Mouse (Mus musculus) MEL (cell line): ENCODE results near the gene Kank1. TPM values are rescaled to one million over a fixed set of nuclear protein-coding genes. Genes with fewer than 3 reads are reported as not detected.

ENCODE experiments used
- DNase-seq: peaks from one replicate; pipeline ENCODE4 v3.0.0; 2011; ENCODE audit warnings: low read depth, low spot score
- H3K27ac ChIP-seq: 2 replicates; pipeline ENCODE4 v1.5.1; 2012; ENCODE audit warnings: low read depth, mild to moderate bottlenecking, control low read depth, low read length, moderate library complexity; ENCODE audit not compliant: control insufficient read depth
- H3K27me3 ChIP-seq, 2 experiments: fragments of 150-350 bp in 1 of 2; sonication (generic) in 1 of 2; 2 replicates each; pipeline ENCODE4 v1.6.1; 2012; ENCODE audit warnings: low read length in 2 of 2, mild to moderate bottlenecking in 2 of 2, improper control_type of control experiment in 1 of 2, moderate library complexity in 1 of 2; ENCODE audit not compliant: insufficient read depth in 2 of 2, control insufficient read depth in 1 of 2
- H3K36me3 ChIP-seq, 2 experiments: 2 replicates each; pipeline ENCODE4 v1.6.1; 2012 to 2014; ENCODE audit warnings: low read length in 2 of 2, improper control_type of control experiment in 1 of 2, inconsistent platforms in 1 of 2, mild to moderate bottlenecking in 1 of 2; ENCODE audit not compliant: insufficient read depth in 2 of 2, control insufficient read depth in 1 of 2
- H3K4me1 ChIP-seq, 2 experiments: fragments of 150-350 bp in 1 of 2; sonication (generic) in 1 of 2; 2 replicates each; pipeline ENCODE4 v1.6.1; 2012; ENCODE audit warnings: low read length in 2 of 2, improper control_type of control experiment in 1 of 2, mild to moderate bottlenecking in 1 of 2; ENCODE audit not compliant: insufficient read depth in 2 of 2, control insufficient read depth in 1 of 2
- H3K4me3 ChIP-seq, 2 experiments: fragments of 150-350 bp in 1 of 2; sonication (generic) in 1 of 2; 2 replicates each; pipeline ENCODE4 v1.5.1; 2012; ENCODE audit warnings: low read depth in 2 of 2, low read length in 2 of 2, mild to moderate bottlenecking in 2 of 2, moderate library complexity in 2 of 2, control low read depth in 1 of 2, improper control_type of control experiment in 1 of 2; ENCODE audit not compliant: control insufficient read depth in 1 of 2, insufficient read depth in 1 of 2
- H3K79me2 ChIP-seq: 2 replicates; pipeline ENCODE4 v1.6.1; 2012; ENCODE audit warnings: mild to moderate bottlenecking, low read length, moderate library complexity; ENCODE audit not compliant: control insufficient read depth, poor library complexity, insufficient read depth
- H3K9ac ChIP-seq: 2 replicates; pipeline ENCODE4 v1.6.1; 2012; ENCODE audit warnings: low read depth, mild to moderate bottlenecking, control low read depth, low read length, moderate library complexity; ENCODE audit not compliant: control insufficient read depth, poor library complexity, severe bottlenecking
- H3K9me3 ChIP-seq: fragments of 150-350 bp; sonication (generic); replicated peaks from 2 replicates; pipeline ENCODE4 v1.6.1; 2012; ENCODE audit warnings: mild to moderate bottlenecking, low read length, improper control_type of control experiment, moderate library complexity; ENCODE audit not compliant: insufficient read depth
- CHD1 ChIP-seq: IDR thresholded peaks from 2 replicates; pipeline ENCODE4 v1.6.1; 2012; ENCODE audit warnings: low read depth, mild to moderate bottlenecking, inconsistent platforms, low read length, improper control_type of control experiment
- CTCF ChIP-seq, 3 experiments: IDR thresholded peaks in 2 of 3; conservative IDR thresholded peaks in 1 of 3; 2 replicates each; pipeline ENCODE4 v1.5.1; 2011 to 2012; ENCODE audit warnings: low read length in 3 of 3, low read depth in 2 of 3, mild to moderate bottlenecking in 2 of 3, improper control_type of control experiment in 1 of 3, inconsistent platforms in 1 of 3, mixed read lengths in 1 of 3, moderate library complexity in 1 of 3; ENCODE audit not compliant: control insufficient read depth in 1 of 3, insufficient read depth in 1 of 3, poor library complexity in 1 of 3, severe bottlenecking in 1 of 3
- ELF1 ChIP-seq: IDR thresholded peaks from 2 replicates; pipeline ENCODE4 v1.6.1; 2014; ENCODE audit warnings: low read depth, mild to moderate bottlenecking, inconsistent platforms, low read length, improper control_type of control experiment, moderate library complexity
- GATA1 ChIP-seq: IDR thresholded peaks from 2 replicates; pipeline ENCODE4 v1.6.1; 2011; ENCODE audit warnings: low read depth, low read length, improper control_type of control experiment
- JUND ChIP-seq: IDR thresholded peaks from 2 replicates; pipeline ENCODE4 v1.6.1; 2011; ENCODE audit warnings: low read depth, mild to moderate bottlenecking, improper control_type of control experiment, low read length
- KAT2A ChIP-seq: conservative IDR thresholded peaks from 2 replicates; pipeline ENCODE4 v1.6.1; 2012; ENCODE audit warnings: low read depth, low read length, improper control_type of control experiment, inconsistent platforms
- MAFK ChIP-seq: IDR thresholded peaks from 2 replicates; pipeline ENCODE4 v1.6.1; 2011; ENCODE audit warnings: low read depth, mild to moderate bottlenecking, low read length, improper control_type of control experiment, borderline replicate concordance
- NELFE ChIP-seq: IDR thresholded peaks from 2 replicates; pipeline ENCODE4 v1.6.1; 2011; ENCODE audit warnings: low read depth, low read length, improper control_type of control experiment
- POLR2AphosphoS2 ChIP-seq: IDR thresholded peaks from 2 replicates; pipeline ENCODE4 v1.6.1; 2011; ENCODE audit warnings: low read length, improper control_type of control experiment
- SIN3A ChIP-seq: IDR thresholded peaks from 2 replicates; pipeline ENCODE4 v1.6.1; 2012; ENCODE audit warnings: low read length, improper control_type of control experiment, inconsistent platforms
- TBP ChIP-seq: IDR thresholded peaks from 2 replicates; pipeline ENCODE4 v1.8.0; 2011; ENCODE audit warnings: low read depth, low read length, improper control_type of control experiment
- TCF12 ChIP-seq: IDR thresholded peaks from 2 replicates; pipeline ENCODE4 v1.6.1; 2014; ENCODE audit warnings: low read depth, mild to moderate bottlenecking, inconsistent platforms, low read length, improper control_type of control experiment, moderate library complexity
- UBTF ChIP-seq: IDR thresholded peaks from 2 replicates; pipeline ENCODE4 v1.6.1; 2012; ENCODE audit warnings: low read depth, mild to moderate bottlenecking, inconsistent platforms, low read length, improper control_type of control experiment, moderate library complexity, borderline replicate concordance; ENCODE audit not compliant: insufficient read depth
- USF1 ChIP-seq: IDR thresholded peaks from 2 replicates; pipeline ENCODE4 v1.6.1; 2014; ENCODE audit warnings: low read depth, mild to moderate bottlenecking, inconsistent platforms, low read length, improper control_type of control experiment, moderate library complexity
- ZC3H11A ChIP-seq: IDR thresholded peaks from 2 replicates; pipeline ENCODE4 v1.6.1; 2012; ENCODE audit warnings: low read depth, mild to moderate bottlenecking, inconsistent platforms, low read length, improper control_type of control experiment
- ZKSCAN1 ChIP-seq: IDR thresholded peaks from 2 replicates; pipeline ENCODE4 v1.6.1; 2012; ENCODE audit warnings: low read depth, mild to moderate bottlenecking, inconsistent platforms, low read length, improper control_type of control experiment, moderate library complexity
- ZNF384 ChIP-seq: IDR thresholded peaks from 2 replicates; pipeline ENCODE4 v1.6.1; 2012; ENCODE audit warnings: low read depth, mild to moderate bottlenecking, inconsistent platforms, low read length, improper control_type of control experiment
- polyA plus RNA-seq, 2 experiments: library from polyadenylated mRNA; stranded (reverse) in 1 of 2; unstranded in 1 of 2; fragments of >175 nt in 1 of 2; fragments of >200 nt in 1 of 2; gene quantifications; 2 replicates each; pipeline versions ENCODE4 v1.2.1 to v1.2.4; 2012; ENCODE audit warnings: low replicate concordance in 2 of 2, low read depth in 1 of 2; ENCODE audit not compliant: insufficient read length in 2 of 2, insufficient read depth in 1 of 2, missing spikeins in 1 of 2
- total RNA-seq: library from RNA; depleted of rRNA; stranded (reverse); fragments of 300-350 nt; gene quantifications from 2 replicates; pipeline ENCODE4 v1.2.3, GENCODE M21; 2012

The Kank1 gene
- total and polyA plus RNA-seq, 3 experiments, result not detected

DNA sequence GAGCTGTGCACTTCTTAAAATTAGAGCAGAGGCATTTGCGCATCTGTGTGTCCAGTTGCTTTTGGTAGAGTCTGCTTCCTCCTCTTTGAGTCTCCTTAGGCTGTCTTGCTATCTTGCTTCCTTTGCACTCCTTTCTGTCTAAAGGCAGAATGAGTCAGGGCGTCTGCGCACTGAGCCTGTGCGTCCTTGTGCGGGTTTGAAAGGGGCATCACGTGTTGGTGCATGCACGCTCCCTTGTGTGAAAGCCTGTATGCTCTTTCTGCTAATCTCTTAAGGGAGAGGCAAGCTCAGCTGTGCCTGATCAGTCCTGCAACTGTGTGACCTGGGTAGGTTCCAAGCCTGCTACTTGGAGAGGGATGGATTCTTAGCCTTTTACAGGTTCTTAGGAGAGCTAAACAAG, 136.0 kb downstream of the Kank1 start:
- H3K4me3 ChIP-seq, result no peak overlapping the region
- no peak for TF ChIP-seq CTCF (IDR thresholded peaks at IDR 0.05 in 2 of 3, conservative IDR thresholded peaks at IDR 0.05 in 1 of 3; ENCODE audit: control insufficient read depth in 1 of 3, insufficient read depth in 1 of 3, low read depth in 2 of 3, low read length in 3 of 3, poor library complexity in 1 of 3, severe bottlenecking in 1 of 3)
- TF ChIP-seq JUND, result no peak
- no peak for TF ChIP-seq CHD1
- no peak for TF ChIP-seq ZNF384
- TF ChIP-seq KAT2A, result no peak
- no peak for TF ChIP-seq UBTF
- TF ChIP-seq TCF12, result no peak
- TF ChIP-seq USF1, result no peak
- no peak for TF ChIP-seq NELFE
- no peak for TF ChIP-seq ZC3H11A
- no peak for TF ChIP-seq SIN3A
- TF ChIP-seq ELF1, result no peak
- TF ChIP-seq ZKSCAN1, result no peak
- no peak for TF ChIP-seq TBP
- no peak for TF ChIP-seq POLR2AphosphoS2
- no peaks in the 10 kb centered on the region for H3K36me3 ChIP-seq
- H3K9me3 ChIP-seq, result no peaks in the 10 kb centered on the region
- H3K9ac ChIP-seq, result no peak overlapping the region
- no peaks in the 10 kb centered on the region for H3K79me2 ChIP-seq
- H3K27me3 ChIP-seq, result no peaks in the 10 kb centered on the region
- no peak for DNase-seq
- no peaks in the 10 kb centered on the region for H3K4me1 ChIP-seq
- no peak overlapping the region for H3K27ac ChIP-seq

DNA sequence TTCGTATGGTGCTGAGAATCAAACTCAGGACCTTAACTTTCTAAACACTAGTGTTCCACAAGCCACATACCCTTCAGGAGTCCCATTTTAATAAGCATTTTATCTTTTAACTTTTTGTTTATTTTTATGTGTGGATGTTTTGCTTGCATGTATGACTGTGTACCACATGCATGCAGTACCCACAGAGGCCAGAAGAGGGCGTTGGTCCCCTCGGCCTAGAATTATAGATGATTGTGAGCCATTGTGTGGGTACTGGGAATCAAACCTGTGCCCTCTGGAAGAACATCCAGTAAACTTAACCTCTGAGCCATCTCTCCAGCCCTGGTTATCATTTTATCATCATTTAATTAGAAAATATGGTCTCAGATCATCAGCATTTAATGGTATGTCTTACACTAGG, 136.8 kb downstream of the Kank1 start:
- Histone ChIP-seq H3K27me3 (no peaks in the 10 kb centered on the region), H3K4me3 (no peak overlapping the region)
- no peak for TF ChIP-seq TBP
- TF ChIP-seq CTCF (IDR thresholded peaks at IDR 0.05 in 2 of 3, conservative IDR thresholded peaks at IDR 0.05 in 1 of 3; ENCODE audit: control insufficient read depth in 1 of 3, insufficient read depth in 1 of 3, low read depth in 2 of 3, low read length in 3 of 3, poor library complexity in 1 of 3, severe bottlenecking in 1 of 3), result peak in 2 of 3 experiments; percentile 19 to 54; a peak in 3 of 6 replicates
- TF ChIP-seq, all 39 proteins: peak for 1
- Histone ChIP-seq H3K9ac (no peak overlapping the region), H3K9me3 (no peaks in the 10 kb centered on the region), H3K36me3 (no peaks in the 10 kb centered on the region), H3K79me2 (no peaks in the 10 kb centered on the region), H3K27ac (no peak overlapping the region), H3K4me1 (no peaks in the 10 kb centered on the region)
- DNase-seq, result no peak

DNA sequence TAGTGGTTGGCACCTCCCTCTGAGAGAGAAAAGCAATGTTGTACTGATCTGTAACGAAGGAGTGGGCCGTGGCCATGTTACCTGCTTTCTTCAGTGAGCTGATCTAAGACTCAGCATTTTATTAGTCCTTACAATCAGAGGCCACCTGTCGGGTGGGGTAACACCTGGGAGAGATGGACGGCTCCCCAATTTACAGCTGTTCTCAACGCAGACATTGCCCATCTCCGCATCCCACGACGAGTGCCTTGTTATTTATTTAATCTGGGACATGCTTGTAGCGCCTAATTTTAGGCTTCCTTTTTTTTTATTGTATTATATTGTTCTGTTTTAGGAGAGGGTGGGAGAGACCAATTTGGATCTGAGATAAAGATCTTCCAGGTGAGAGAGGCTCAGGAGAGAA, 137.4 kb downstream of the Kank1 start:
- H3K27me3 ChIP-seq, result no peaks in the 10 kb centered on the region
- DNase-seq, result no peak
- no peak overlapping the region for H3K27ac ChIP-seq
- no peaks in the 10 kb centered on the region for H3K36me3 ChIP-seq
- no peaks in the 10 kb centered on the region for H3K9me3 ChIP-seq
- no peak overlapping the region for H3K9ac ChIP-seq
- H3K4me3 ChIP-seq, result no peak overlapping the region
- H3K79me2 ChIP-seq, result no peaks in the 10 kb centered on the region
- H3K4me1 ChIP-seq, result no peaks in the 10 kb centered on the region
- TF ChIP-seq CHD1, result no peak
- TF ChIP-seq MAFK, result no peak
- TF ChIP-seq GATA1, result no peak
- no peak for TF ChIP-seq SIN3A
